Mouse (Mus musculus) forebrain, embryonic 11.5 days (tissue): ENCODE results near the gene Klk15. TPM values are rescaled to one million over a fixed set of nuclear protein-coding genes. Genes with fewer than 3 reads are reported as not detected.
"Not testable (repeated sequence)": the region's sequence is repeated elsewhere in the genome, so short reads cannot be mapped to it uniquely, and the experiment has no call there.

ENCODE experiments used
- ATAC-seq: fragments of 200-750 bp; cut with Nextera tagmentation; replicated peaks from 2 replicates; pipeline ENCODE4 v1.8.0; 2017; ENCODE audit warnings: moderate TSS enrichment; ENCODE audit not compliant: low FRiP score
- DNase-seq: peaks from one replicate; pipeline ENCODE4 v3.0.0-alpha.2; 2017; ENCODE audit warnings: low spot score
- H3K27ac ChIP-seq: fragments of 300-500 bp; sonication (generic); 2 replicates; pipeline ENCODE4 v1.5.1; 2014; ENCODE audit warnings: low read depth, low read length
- H3K27me3 ChIP-seq: fragments of 300-500 bp; sonication (generic); 2 replicates; pipeline ENCODE4 v1.6.1; 2014; ENCODE audit warnings: mild to moderate bottlenecking, low read length, mixed read lengths; ENCODE audit not compliant: control insufficient read depth, insufficient read depth
- H3K36me3 ChIP-seq: fragments of 300-500 bp; sonication (generic); 2 replicates; pipeline ENCODE4 v1.6.1; 2014; ENCODE audit warnings: mild to moderate bottlenecking, low read length, moderate library complexity, mixed read lengths; ENCODE audit not compliant: control insufficient read depth, insufficient read depth
- H3K4me1 ChIP-seq: fragments of 300-500 bp; sonication (generic); replicated peaks from 2 replicates; pipeline ENCODE4 v1.6.1; 2014; ENCODE audit warnings: low read length, mixed read lengths; ENCODE audit not compliant: control insufficient read depth, insufficient read depth
- H3K4me2 ChIP-seq: fragments of 300-500 bp; sonication (generic); 2 replicates; pipeline ENCODE4 v1.6.1; 2014; ENCODE audit warnings: low read depth, mild to moderate bottlenecking, low read length, moderate library complexity, mixed read lengths; ENCODE audit not compliant: severe bottlenecking
- H3K4me3 ChIP-seq: fragments of 300-500 bp; sonication (generic); 2 replicates; pipeline ENCODE4 v1.5.1; 2014; ENCODE audit warnings: low read depth, low read length
- H3K9ac ChIP-seq: fragments of 300-500 bp; sonication (generic); 2 replicates; pipeline ENCODE4 v1.6.1; 2014; ENCODE audit warnings: low read length
- H3K9me3 ChIP-seq: fragments of 300-500 bp; sonication (generic); 2 replicates; pipeline ENCODE4 v1.6.1; 2016; ENCODE audit warnings: low read length, mixed read lengths; ENCODE audit not compliant: control insufficient read depth
- WGBS: fragments of 180-500 bp; shearing (Covaris S2); extraction: QIAGEN DNeasy Blood & Tissue Kit; methylation state at CpG from one replicate; pipeline ENCODE4 v1.1.7; 2014; 5-methylcytosine and 5-hydroxymethylcytosine counted together
- polyA plus RNA-seq: library from polyadenylated mRNA; unstranded; fragments of >200 nt; fragmentation: Nextera tagmentation; extraction: Ambion mirVana; gene quantifications from 2 replicates; pipeline ENCODE4 v1.2.1, GENCODE M21; 2014

Gene Klk15
- polyA plus RNA-seq, 1 experiment from 2014 or later, result not detected

- WGBS, result 85% methylated on average over 2 of the region's 2 CpGs
- H3K9ac ChIP-seq, result no peak within 1 kb of the TSS
- H3K4me1 ChIP-seq, result no peaks in the 10 kb centered on the region
- H3K4me3 ChIP-seq, result no peak within 1 kb of the TSS
- no peak within 1 kb of the TSS for H3K27ac ChIP-seq
- DNase-seq (no peak), ATAC-seq (no peak)
- no peaks in the 10 kb centered on the region for H3K36me3 ChIP-seq
- no peak within 1 kb of the TSS for H3K4me2 ChIP-seq
- H3K9me3 ChIP-seq, result no peaks in the 10 kb centered on the region
- no peaks in the 10 kb centered on the region for H3K27me3 ChIP-seq
Measured at GRCm38 (mm10) chr7:43950364-43950763, 16.8 kb downstream of the Klk15 start, which contains the start of gene Klk1b8. Gene Klk1b8 (plus strand): TSS chr7:43950664.

- no peak overlapping the region for H3K4me3 ChIP-seq
- H3K9me3 ChIP-seq, result no peaks in the 10 kb centered on the region
- no peaks in the 10 kb centered on the region for H3K36me3 ChIP-seq
- no peak for DNase-seq
- WGBS, result 82% methylated on average over 4 of the region's 4 CpGs
- H3K4me1 ChIP-seq, result no peaks in the 10 kb centered on the region
- H3K4me2 ChIP-seq, result no peak overlapping the region
- ATAC-seq, result no peak
- no peaks in the 10 kb centered on the region for H3K27me3 ChIP-seq
- no peak overlapping the region for H3K27ac ChIP-seq
- H3K9ac ChIP-seq, result no peak overlapping the region
Measured at GRCm38 (mm10) chr7:43952703-43953102, 19.2 kb downstream of the Klk15 start.

- WGBS, result 81% methylated on average over 3 of the region's 3 CpGs
Measured at GRCm38 (mm10) chr7:43966451-43966850, 32.9 kb downstream of the Klk15 start, which contains the start of gene Klk1b1. Gene Klk1b1 (plus strand): TSS chr7:43966751.

GRCm38 (mm10) chr7:43967058-43967457 is 33.5 kb downstream of the Klk15 start:
- Histone ChIP-seq H3K27me3 (no peaks in the 10 kb centered on the region), H3K36me3 (no peaks in the 10 kb centered on the region), H3K9ac (no peak overlapping the region), H3K27ac (no peak overlapping the region), H3K9me3 (no peaks in the 10 kb centered on the region), H3K4me3 (no peak overlapping the region), H3K4me1 (no peaks in the 10 kb centered on the region), H3K4me2 (no peak overlapping the region)
- DNase-seq (no peak), ATAC-seq (no peak)
- WGBS, result 81% methylated on average over 3 of the region's 3 CpGs

More at GRCm38 (mm10) chr7:43966451-43966850, 32.9 kb downstream of the Klk15 start, which contains the start of gene Klk1b1:
- Histone ChIP-seq H3K27me3 (no peaks in the 10 kb centered on the region), H3K9me3 (no peaks in the 10 kb centered on the region), H3K4me1 (no peaks in the 10 kb centered on the region), H3K27ac (no peak within 1 kb of the TSS), H3K36me3 (no peaks in the 10 kb centered on the region), H3K4me2 (no peak within 1 kb of the TSS), H3K4me3 (no peak within 1 kb of the TSS), H3K9ac (no peak within 1 kb of the TSS)
- ATAC-seq (no peak), DNase-seq (no peak)

- Histone ChIP-seq H3K9ac (no peak overlapping the region), H3K4me3 (no peak overlapping the region), H3K4me1 (no peaks in the 10 kb centered on the region), H3K9me3 (no peaks in the 10 kb centered on the region), H3K27ac (no peak overlapping the region), H3K27me3 (no peaks in the 10 kb centered on the region), H3K4me2 (no peak overlapping the region), H3K36me3 (no peaks in the 10 kb centered on the region)
- DNase-seq (no peak), ATAC-seq (no peak)
- 98% methylated on average over 2 of the region's 2 CpGs for WGBS
Measured at GRCm38 (mm10) chr7:43967612-43968011, 34.1 kb downstream of the Klk15 start.

- not testable (repeated sequence) for H3K9ac ChIP-seq, H3K4me2 ChIP-seq, ATAC-seq, H3K4me3 ChIP-seq, H3K36me3 ChIP-seq, H3K27me3 ChIP-seq, DNase-seq, H3K4me1 ChIP-seq, H3K9me3 ChIP-seq, H3K27ac ChIP-seq
- 85% methylated on average over 1 of the region's 1 CpGs for WGBS
Measured at GRCm38 (mm10) chr7:43975761-43976160, 42.2 kb downstream of the Klk15 start, which contains the start of gene Klk1b9. Gene Klk1b9 (plus strand): TSS chr7:43976061.

- Histone ChIP-seq H3K4me2 (no peak overlapping the region), H3K36me3 (no peaks in the 10 kb centered on the region), H3K27ac (no peak overlapping the region), H3K9me3 (no peaks in the 10 kb centered on the region), H3K27me3 (no peaks in the 10 kb centered on the region), H3K4me3 (no peak overlapping the region), H3K4me1 (no peaks in the 10 kb centered on the region), H3K9ac (no peak overlapping the region)
- DNase-seq (no peak), ATAC-seq (no peak)
Measured at GRCm38 (mm10) chr7:43985657-43986056, 52.1 kb downstream of the Klk15 start.

Other genes starting within 250 kb of the Klk15 start
- not detected in 2 replicates for gene Klk14, start 243.3 kb upstream of the Klk15 start, polyA plus RNA-seq
- gene Klk13, start 221.2 kb upstream of the Klk15 start, polyA plus RNA-seq, result 0.40 TPM in 1 of 2 replicates, not detected in the other
- not detected in 2 replicates for gene Klk12, start 164.8 kb upstream of the Klk15 start, polyA plus RNA-seq
- not detected in 2 replicates for gene Klk11, start 159.1 kb upstream of the Klk15 start, polyA plus RNA-seq
- gene Klk10, start 152.7 kb upstream of the Klk15 start, polyA plus RNA-seq, result 0.17 and 0.20 TPM in 2 replicates
- not detected in 2 replicates for gene Klk9, start 141.8 kb upstream of the Klk15 start, polyA plus RNA-seq
- gene Klk8, start 136.2 kb upstream of the Klk15 start, polyA plus RNA-seq, result 9.1 and 12.1 TPM in 2 replicates
- gene Klk7, start 122.4 kb upstream of the Klk15 start, polyA plus RNA-seq, result not detected in 2 replicates
- gene Klk6, start 109.2 kb upstream of the Klk15 start, polyA plus RNA-seq, result not detected in 2 replicates
- 0.31 and 0.51 TPM in 2 replicates for gene Klk5, start 91.8 kb upstream of the Klk15 start, polyA plus RNA-seq
- gene Klk4, start 52.6 kb upstream of the Klk15 start, polyA plus RNA-seq, result not detected in 2 replicates
- gene Klk1b8, start 16.9 kb downstream of the Klk15 start, polyA plus RNA-seq, result not detected in 2 replicates
- gene Klk1b1, start 33.0 kb downstream of the Klk15 start, polyA plus RNA-seq, result not detected in 2 replicates
- gene Klk1b9, start 42.3 kb downstream of the Klk15 start, polyA plus RNA-seq, result not detected in 2 replicates
- gene Klk1b11, start 62.1 kb downstream of the Klk15 start, polyA plus RNA-seq, result not detected in 2 replicates
- gene Klk1b26, start 78.4 kb downstream of the Klk15 start, polyA plus RNA-seq, result not detected in 2 replicates
- not detected in 2 replicates for gene Klk1b27, start 118.5 kb downstream of the Klk15 start, polyA plus RNA-seq
- gene Klk1b21, start 168.6 kb downstream of the Klk15 start, polyA plus RNA-seq, result not detected in 2 replicates
- gene Klk1b22, start 178.9 kb downstream of the Klk15 start, polyA plus RNA-seq, result not detected in 2 replicates
- gene Klk1b16, start 203.0 kb downstream of the Klk15 start, polyA plus RNA-seq, result not detected in 2 replicates